Mouse (Mus musculus) ovary, postnatal 10 days (tissue): ENCODE measurements around the gene Prim2.

Experiments
- DNase-seq: peaks from one replicate; pipeline ENCODE4 v3.0.0; 2022; ENCODE audit warnings: low spot score

Prim2 gene

DNA sequence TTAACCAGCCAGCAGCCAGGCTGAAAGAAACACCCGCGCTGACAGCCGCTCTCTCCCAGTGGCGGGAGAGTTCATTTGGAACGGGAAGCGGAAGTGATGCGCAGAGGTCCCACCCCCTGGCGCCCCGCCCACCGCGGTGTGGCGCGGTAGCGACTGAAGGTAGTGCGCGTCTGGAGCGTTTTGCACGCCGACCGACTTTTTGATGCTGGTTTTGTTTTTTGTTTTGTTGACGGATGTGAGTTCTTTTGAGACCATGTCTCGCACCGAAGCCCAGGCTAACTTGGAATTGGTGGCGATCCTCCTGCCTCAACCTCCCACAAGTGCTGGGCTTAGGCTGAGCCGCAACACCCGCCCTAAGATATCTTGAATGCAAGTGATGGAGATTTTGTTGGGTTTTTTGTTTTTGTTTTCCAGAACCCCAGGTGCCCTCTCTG, at the start of gene Prim2:
TSS of gene Prim2 (minus strand) at position 88 of the 434 bp plus-strand sequence.
- DNase-seq = peak; percentile 77

DNA sequence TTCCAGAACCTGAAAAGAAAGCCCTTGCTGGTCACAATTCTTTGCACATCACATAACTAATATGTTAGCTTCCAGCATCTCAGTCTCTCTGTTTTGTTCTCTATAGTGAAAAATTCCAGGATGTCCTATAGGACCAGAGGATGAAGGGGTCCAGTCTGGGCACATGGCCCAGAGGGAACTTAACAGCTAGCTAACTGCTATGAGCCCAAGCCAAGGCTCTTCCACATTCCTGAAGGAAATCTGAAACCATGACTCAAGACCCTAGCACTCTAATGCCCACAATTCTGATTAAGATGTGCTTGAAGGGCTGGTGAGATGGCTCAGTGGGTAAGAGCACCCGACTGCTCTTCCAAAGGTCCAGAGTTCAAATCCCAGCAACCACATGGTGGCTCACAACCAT, 48.0 kb upstream of the Prim2 start:
- no peak for DNase-seq

DNA sequence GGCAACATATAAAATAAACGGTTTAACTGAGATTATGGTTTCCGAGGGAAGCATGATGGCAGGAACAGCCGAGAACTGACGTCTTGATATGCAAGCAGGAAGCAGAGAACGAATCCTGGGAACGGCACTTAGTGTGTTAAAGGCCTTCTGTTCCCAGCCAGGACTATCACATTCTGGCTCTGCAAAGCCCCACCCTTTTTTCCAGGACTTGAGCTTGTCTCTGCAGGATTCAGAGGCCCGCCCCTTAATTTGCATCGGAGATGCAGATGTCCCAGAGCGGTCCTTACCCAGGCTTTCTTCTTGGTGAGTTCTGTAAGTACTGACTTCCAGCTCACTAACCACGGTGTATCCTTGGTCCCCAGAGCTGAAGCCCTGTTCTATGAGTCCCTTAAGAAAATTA, 45.2 kb upstream of the Prim2 start:
- DNase-seq = no peak

DNA sequence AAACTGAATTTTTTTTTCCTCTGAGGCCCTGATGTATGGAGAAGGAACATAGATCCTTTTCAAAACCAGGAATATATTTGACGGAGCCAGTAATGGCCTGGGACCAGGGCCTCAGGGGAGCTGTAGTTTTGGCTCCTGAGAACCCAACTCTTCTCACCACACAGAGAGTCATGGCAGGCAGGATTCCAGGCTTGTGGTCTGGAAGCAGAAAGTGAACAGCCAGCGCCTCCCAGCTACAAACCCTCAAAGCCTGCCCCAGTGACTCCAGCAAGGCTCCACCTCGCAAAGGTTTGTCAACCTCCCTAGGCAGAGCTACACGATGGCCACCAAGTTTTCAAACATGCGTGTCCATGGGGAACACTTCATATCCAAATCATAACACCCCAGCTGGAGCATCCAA, 42.4 kb upstream of the Prim2 start:
- no peak for DNase-seq

DNA sequence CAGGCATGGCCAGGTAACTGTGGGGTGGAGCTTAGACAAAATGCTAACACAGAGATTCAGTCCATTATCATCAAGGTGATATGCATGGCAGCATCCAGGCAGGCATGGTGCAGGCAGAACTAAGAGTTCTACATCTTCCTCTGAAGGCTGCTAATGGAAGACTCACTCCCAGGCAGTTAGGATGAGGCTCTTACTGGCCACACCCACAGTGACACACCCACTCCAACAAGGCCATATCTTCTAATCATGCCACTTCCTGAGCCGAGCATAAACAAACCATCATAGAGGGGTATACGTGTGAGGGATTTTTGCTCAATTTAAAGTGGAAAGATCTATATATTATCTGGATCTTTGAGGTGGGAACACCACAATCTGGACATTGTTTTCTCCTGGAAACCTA, 40.0 kb upstream of the Prim2 start:
- DNase-seq = no peak

DNA sequence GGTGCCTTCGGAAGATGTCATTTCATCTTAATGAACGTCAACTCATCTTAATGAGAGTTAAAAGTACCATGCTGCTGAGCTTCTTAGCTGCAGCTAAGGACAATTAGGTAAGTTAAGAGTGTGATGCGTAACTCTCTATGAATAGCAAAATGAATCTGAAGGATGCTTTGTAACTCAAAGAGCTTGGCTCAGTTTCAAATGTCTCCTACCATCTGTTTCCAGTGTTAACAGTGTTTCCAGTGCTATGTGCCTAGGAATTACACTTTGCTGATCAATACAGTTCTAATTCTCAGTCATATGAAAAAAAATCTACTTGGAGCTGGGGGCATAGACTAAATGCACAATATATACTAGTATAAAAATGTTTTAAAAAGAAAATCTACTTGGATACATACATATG, 31.6 kb upstream of the Prim2 start:
- DNase-seq = no peak

DNA sequence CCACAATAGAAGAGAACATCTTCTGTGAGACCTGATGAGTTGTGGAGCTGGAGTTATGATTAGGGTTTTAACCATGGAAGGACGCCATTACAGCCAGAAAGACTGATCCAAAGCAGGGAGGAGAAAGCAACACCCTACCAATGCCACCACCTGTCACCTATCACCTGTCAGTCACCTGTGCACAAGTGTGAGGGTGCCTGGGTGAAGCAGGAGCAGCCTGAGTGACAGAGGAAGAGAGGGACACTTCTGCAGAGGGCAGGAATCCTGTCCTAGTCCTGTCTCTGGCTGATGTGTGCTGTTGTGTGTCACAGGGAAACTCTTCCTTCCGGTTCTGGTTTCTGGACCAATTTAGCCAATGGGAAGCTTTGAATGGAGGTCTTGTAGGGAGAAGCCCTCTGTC, 26.4 kb upstream of the Prim2 start:
- DNase-seq = no peak

DNA sequence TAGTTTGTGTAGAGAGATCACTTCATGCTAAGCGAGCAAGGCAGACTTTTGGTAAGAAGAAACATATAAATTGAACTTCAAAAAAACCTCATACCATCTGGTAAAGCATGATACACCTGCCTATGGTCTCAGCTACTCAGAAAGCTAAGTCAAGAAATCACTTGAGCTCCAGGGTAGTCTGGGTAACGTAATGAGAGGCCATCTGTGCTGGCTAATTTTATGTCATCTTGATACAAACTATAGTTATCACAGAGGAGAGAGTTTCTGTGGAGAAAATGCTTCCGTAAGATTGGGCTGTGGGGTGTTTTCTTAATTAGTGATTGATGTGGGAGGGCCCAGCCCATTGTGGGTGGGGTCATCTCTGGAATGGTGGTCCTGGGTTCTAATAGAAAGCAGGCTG, 24.3 kb upstream of the Prim2 start:
- no peak for DNase-seq

DNA sequence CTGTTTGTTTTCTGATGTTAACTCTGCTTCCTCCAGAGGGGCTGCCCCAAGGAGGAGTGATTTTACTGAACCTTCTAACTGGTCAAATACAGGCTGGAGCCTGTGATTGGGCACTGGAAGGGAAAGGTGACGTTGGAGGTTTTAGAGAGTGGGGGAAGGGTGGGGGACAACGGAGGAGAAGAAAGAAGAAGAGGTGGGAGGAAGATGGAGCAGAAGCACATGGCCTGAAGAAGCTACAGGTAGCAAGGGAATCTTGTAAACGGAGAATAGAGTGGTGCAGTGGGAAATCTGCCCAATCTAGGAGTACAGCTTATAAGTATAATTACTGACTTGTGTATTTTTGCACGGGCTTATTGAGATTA, 20.5 kb upstream of the Prim2 start:
- DNase-seq = no peak

DNA sequence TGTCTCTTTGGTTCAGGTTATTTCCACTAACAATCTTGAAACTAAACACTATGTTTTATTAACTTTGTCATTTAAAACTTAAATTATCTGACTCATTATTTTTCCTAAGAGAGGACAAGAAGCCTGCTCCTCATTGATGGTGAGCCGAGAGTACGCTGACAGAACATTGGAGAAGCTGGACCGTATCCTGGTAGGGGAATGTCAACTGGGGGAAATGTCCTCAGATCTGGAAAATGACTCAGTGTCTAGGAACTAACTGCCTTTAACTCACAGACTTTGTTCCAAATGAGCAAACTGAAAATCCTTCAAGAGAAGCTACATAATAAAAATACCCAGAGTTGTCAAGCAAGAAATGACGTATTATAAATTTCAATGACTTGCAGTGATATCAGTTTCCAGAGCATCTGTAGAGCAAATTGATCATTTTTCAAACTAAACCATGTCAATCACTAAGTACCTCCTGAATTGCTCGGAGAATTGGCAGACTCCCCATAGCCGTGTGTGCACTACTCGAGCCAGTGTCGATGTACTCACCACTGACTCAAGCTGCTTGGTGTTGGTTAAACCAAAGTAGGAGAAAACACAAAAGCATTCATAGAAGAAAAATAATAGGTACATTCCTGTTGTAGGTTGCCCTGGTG, 20.0 kb upstream of the Prim2 start:
- no peak for DNase-seq

DNA sequence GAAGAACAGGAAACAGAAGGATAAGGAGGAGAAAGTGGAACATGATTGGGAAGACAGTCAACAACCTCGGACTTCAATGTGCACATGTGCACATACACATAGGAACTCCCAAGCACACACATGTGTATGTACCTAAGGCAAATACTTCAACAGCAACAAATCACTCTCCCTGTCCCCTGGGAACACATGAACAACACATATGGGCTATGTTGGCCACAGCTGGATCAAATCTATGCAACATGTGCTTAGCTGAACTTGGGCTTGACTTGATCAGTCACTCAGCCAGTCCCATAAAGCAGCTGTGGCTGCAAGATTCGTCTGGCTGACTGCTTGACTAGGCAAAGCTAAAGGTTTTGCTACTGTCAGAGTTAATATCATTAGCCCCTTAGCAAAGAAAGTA, 19.2 kb upstream of the Prim2 start:
- no peak for DNase-seq

DNA sequence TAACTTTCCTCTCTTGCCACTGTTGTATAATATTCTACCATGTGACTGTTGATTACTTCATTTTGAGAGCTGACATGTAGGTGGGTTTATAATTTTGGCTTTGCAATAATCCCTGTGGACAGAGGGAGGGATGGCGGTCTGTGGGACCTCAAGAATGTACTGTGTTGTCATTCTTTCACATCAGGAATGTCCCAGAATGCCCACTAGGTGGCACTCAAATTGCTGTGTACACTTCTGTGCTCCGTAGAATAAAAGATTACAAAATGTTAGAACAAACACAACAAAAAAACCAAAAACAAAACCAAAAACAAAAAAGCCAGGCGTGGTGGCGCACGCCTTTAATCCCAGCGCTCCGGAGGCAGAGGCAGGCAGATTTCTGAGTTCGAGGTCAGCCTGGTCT, 14.9 kb upstream of the Prim2 start:
- no peak for DNase-seq

DNA sequence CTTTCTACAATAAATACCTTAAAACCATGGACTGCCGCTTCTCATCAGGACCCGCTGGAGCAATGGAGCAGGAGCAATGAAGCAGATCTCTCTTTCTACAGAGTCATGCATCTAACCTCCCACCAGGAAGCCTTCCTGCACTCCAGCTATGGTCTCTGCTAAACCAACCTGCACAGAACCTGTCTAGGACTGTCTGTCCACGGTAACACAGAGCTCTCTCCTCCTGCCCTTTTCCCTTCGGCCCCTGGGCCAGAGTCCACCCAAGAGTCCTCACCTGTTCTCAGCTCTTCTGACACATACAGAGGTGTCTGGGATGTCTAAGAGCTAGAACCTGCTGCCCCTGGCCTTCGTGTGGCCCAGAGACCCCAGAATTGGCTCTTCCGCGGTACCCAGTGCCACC, 11.3 kb upstream of the Prim2 start:
- DNase-seq = no peak

DNA sequence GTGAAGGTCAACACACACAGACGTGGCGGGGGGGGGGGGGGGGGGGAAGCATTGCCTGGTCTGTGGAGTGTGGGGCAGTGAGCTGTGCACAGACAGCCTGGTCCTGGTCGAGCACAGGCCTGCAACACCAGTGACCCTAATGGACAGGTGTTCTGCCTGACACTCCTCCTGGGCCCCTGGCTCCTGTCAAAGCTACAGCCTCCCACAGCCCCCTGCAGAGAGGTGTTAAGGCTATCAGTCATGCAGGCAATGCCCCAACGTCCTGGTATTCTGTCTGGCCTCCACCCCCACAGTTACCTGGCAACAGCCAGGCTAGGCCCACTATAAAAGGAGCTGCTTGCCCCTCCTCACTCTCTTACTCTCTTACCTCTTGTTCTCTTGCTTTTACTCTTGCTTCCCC, 10.8 kb upstream of the Prim2 start:
- DNase-seq = no peak

DNA sequence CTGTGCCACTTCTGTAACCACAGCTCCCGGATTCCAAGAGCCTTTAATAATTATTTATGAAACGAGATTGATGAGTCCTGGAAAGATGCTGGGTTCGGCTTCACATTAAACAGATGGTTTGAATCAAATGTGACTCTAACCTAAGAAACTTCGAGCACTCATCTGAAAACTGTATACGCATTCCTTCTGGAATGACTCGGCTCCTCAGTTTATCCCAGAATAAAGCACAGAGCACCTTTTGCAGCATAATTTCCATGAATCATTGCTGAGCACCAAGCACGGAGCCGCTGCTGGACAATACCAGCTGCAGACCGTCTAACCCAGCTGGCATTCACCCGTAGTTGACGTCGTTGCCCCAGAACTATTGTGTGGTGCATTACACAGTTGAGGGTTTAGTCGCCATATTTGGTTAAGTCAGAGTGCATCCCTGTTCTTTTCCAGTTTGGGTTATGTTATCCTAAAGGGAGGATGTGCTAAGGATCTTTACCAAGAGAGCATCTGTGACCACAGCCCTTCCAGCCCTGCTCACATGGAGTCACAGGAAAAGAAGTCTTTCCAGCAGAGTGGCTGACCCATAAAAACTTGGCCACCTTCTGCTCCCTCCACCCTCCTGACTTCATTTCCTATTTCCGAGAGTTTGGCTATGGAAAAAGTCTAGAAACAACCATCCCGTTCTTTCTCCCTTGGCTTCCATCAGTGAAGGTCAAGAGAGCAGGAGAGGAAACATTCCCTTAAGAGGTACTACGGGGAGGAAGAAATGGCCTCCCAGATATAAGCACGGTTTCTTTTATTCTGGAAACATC, 3.8 kb upstream of the Prim2 start:
- no peak for DNase-seq

DNA sequence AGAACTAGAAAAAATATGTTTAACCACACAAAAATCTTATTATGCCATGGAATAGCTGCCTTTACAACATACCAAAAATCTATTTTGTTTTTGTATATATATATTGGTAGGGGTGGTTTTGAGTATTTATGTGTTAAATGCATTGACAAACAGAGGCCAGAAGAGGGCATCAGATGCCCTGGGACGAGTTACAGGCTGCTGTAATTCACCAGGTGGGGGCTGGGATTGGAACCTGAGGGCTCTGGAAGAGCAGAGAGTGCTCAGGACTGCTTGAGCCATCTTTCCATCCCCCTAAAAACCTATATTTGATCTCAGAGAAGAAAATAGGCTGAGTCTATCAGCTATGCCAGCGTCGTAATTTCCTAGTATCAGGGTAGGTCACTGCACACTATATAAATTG, 2.9 kb upstream of the Prim2 start:
- no peak for DNase-seq

DNA sequence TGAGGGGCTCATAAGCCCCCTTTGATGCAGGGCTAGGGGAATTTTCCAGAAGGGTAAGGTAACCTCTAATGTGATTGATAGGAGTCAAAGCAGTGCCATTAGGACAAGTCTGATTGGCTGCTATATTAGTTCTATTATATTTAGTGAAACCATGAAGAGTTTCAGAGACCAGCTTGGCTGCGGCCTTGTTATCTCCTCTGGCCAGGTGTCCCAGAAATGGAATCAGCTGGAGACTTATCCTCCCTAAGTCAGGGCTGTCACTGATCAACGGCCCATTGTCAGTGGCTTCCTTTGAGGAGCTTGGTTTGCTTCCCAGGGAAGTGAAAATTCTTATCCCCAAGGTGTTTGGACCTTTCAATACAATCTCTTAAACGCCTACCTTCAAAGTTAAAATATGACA, 2.5 kb upstream of the Prim2 start:
- DNase-seq = no peak

DNA sequence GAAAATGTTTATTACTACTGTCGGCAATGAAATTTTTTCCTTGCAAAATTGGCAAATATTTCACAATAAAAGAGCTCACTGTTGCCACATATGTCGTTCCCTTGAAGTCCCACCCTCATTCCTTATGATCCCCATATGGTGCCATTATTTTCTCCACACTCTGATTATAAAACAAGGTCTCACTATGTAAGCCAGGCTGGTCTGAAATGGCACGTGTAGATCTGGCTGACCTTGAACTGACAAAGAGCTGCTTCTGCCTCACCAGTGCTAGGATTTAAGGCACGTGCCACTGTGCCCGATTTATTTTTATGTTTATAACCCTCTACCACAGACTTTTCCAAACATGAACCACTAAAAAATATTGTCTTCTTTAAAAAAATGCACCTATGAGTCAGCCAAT, 1.8 kb upstream of the Prim2 start:
- no peak for DNase-seq

DNA sequence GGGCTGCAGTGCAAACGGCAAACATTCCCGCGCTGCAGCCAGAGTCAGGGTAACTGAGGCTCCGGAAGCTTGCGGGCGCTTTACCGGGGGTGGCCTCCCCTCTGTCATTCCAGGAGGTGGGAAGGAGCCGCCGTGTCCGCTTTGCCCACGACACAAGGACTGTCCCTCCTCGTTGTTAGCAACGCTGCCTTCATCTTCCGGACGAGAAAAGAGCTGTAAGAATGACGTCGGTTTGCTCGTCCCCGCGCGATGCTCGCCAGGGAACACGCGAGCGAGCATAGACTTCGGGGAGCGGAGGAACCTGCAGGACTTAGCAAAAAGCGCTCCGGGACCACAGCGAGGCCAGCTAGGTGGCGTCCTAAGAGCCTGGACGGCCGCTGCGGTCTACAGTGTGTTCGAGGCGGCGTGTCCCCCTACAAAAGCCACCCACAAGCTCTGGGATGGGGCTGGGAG, 595 bp upstream of the Prim2 start:
- peak; percentile 7 for DNase-seq

DNA sequence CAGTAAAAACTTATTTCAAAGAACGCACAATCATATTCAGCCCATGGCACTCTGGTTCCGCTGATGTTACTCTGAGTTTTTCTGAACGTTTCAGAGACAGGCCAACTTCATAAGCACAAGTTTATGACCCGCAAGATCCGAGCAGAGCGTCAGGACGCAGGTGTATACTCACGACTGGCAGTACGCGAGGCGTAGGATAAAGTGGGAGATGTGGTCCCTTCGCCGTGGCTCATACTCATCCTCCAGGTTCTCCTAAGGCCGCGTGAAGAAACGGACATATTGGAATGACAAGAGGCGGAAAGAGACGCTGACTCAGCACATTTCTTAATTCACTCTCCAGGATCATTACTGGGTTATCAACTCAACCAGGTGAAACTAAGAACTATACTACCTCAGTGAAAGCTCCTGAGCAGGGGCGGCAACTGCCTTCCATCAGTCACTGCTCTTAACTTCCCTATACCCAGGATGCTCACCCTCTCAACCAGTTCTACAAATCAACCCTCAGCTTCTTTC, 5.9 kb downstream of the Prim2 start:
- DNase-seq = no peak

DNA sequence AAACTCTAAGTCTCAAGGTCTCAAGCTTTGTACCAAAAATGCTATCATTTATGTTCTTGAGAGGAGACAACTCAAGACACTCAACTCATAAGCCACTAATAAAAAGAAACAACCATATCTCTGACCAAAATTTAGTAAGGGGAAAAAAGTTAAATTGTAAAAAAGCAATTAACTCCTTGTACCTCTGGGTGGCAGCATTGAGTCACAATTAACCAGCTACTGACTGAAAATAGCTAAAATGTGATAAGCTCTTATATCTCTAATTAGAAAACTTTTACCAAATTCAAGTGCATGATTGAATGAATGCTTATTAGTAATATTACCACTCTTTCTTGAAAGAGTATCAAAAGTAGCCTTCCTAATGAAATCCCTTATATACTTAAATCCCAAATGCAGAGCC, 6.4 kb downstream of the Prim2 start:
- DNase-seq = no peak

DNA sequence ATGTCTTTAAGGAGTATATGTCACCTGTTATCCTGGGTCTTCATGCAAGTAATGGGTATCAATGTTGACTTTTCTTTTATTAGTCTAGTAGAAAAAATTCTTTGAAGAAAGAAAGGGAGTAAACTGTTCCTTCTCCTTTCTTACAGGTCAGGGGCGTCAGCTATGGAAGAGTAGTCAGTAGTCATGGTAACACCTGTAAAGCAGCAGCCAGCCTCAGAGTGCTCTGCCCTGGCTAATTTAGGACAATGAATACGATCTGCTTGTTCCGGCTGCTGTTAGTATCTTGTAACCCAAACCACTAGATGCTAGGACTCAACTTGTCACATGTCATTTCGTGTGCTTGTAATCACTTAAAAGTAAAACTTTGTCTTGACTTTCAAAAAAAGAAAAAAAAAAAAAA, 11.3 kb downstream of the Prim2 start:
- DNase-seq = no peak

DNA sequence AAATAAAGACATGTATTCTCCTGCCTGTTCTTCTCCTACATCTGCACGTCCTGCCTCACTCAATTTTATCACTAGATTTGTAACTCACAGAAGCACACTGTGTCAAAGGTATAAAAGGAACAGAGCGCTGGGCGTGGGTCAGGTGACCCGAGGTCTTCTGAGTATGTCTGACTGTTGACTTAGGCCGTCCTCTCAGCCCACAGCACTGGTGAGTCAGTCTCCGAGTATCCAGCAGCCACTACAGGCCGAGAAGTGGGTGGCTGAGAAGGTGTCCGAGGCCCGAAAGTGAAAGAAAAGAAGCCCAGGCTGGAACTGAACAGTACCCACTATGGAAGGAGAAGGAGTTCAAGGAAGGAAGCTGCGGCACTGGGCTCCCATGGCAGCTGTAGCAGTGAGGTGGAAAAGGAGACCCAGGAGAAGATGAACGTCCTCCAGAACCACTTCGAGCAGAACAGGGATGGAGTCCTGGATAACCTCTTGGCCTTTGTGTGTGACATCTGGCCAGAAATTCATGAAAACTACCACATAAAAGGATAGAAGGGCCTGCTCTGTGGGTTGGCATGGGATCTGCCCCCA, 11.9 kb downstream of the Prim2 start:
- no peak for DNase-seq
